Mouse (Mus musculus) embryonic fibroblast, embryonic 13.5 days (primary cell): ENCODE data around the gene Mast3. TPM values are rescaled to one million over a fixed set of nuclear protein-coding genes. Genes with fewer than 3 reads are reported as not detected.

Experiments
- H3K27ac ChIP-seq: 2 replicates; pipeline ENCODE4 v1.5.1; 2012; ENCODE audit warnings: low read length, control low read depth, inconsistent platforms; ENCODE audit not compliant: insufficient read depth
- H3K4me1 ChIP-seq: 2 replicates; pipeline ENCODE4 v1.6.1; 2011; ENCODE audit warnings: low read length; ENCODE audit not compliant: control insufficient read depth, insufficient read depth
- H3K4me3 ChIP-seq: 2 replicates; pipeline ENCODE4 v1.5.1; 2011; ENCODE audit warnings: mild to moderate bottlenecking, control low read depth, low read length; ENCODE audit not compliant: insufficient read depth
- CTCF ChIP-seq: IDR thresholded peaks from 2 replicates; pipeline ENCODE4 v1.5.1; 2011; ENCODE audit warnings: mild to moderate bottlenecking, control low read depth, low read length, moderate library complexity, borderline replicate concordance; ENCODE audit not compliant: insufficient read depth
- POLR2A ChIP-seq: IDR thresholded peaks from 2 replicates; pipeline ENCODE4 v1.6.1; 2011; ENCODE audit warnings: low read depth, mild to moderate bottlenecking, control low read depth, low read length, moderate library complexity
- polyA plus RNA-seq: library from polyadenylated mRNA; stranded (reverse); fragments of >200 nt; gene quantifications from 2 replicates; pipeline ENCODE4 v1.2.4, GENCODE M21; 2011; ENCODE audit warnings: low read depth; ENCODE audit not compliant: missing spikeins, insufficient read length

The Mast3 gene
- polyA plus RNA-seq, 1 experiment: 13.1 TPM

- H3K27ac ChIP-seq: peak overlapping the region; percentile 29
Observed at GRCm38 (mm10) chr8:70765838-70766570, 38.9 kb downstream of the Mast3 start.

GRCm38 (mm10) chr8:70765329-70765728, 39.5 kb downstream of the Mast3 start:
- peaks cover 2% of the 10 kb centered on the region; the same call in 1 of the 2 replicates for H3K4me1 ChIP-seq
- peak overlapping the region; percentile 29; the same call in 1 of the 2 replicates for H3K27ac ChIP-seq
- peak overlapping the region; percentile 53 for H3K4me3 ChIP-seq
- TF ChIP-seq CTCF (no peak), POLR2A (no peak)

More at GRCm38 (mm10) chr8:70765838-70766570, 38.9 kb downstream of the Mast3 start:
- Histone ChIP-seq H3K4me1 (peaks cover 2% of the 10 kb centered on the region; the same call in 1 of the 2 replicates), H3K4me3 (peak overlapping the region; percentile 53)
- TF ChIP-seq CTCF: no peak
- peak; percentile 58 for TF ChIP-seq POLR2A

- Histone ChIP-seq H3K4me1 (peaks cover 5% of the 10 kb centered on the region), H3K27ac (no peak overlapping the region), H3K4me3 (no peak overlapping the region)
- TF ChIP-seq POLR2A: no peak
- TF ChIP-seq CTCF: no peak
Observed at GRCm38 (mm10) chr8:70764676-70765075, 40.2 kb downstream of the Mast3 start.

DNA sequence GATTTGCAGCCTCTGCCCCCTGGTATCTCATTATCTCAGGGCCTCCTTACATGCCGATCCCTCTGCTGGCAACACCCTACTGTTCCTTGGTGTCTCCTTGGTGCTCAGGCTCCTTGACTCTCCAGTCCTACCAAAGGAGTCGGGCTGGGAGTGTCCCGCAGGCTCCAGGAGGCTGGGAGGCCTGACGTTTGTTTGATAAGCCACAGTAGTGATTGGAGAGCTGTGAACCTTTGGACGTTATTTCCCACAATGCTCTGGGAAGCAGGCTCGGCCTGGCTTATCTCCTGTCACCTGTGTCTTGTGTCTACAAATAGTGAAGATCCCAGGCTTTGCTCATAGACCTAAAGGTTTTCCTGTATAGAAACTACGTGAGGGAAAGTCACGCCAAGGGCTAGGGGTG, 40.8 kb downstream of the Mast3 start:
- no peak overlapping the region for H3K4me3 ChIP-seq
- H3K4me1 ChIP-seq: peaks cover 5% of the 10 kb centered on the region
- H3K27ac ChIP-seq: no peak overlapping the region
- TF ChIP-seq POLR2A (no peak), CTCF (no peak)

DNA sequence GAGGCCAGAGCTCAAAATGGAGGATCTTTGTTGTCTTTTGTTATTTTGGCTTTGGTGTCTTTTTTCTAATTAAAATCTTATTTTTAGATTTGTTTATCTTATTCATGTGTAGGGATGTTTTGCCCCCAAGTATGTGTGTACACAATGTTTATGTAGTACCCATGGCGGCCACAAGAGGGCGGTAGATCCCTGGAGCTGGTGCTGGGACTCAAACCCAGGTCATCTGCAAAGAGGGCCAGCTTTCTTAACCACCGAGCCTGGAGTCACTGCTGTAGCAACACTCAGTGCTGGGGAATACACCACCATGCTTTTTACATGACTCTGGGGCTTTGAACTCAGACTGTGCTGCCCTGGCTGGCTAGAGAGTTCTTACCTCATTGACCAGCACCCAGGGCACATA, 41.5 kb downstream of the Mast3 start:
- Histone ChIP-seq H3K27ac (no peak overlapping the region), H3K4me1 (peaks cover 5% of the 10 kb centered on the region), H3K4me3 (no peak overlapping the region)
- TF ChIP-seq CTCF: peak; percentile 75
- no peak for TF ChIP-seq POLR2A

- no peak overlapping the region for H3K27ac ChIP-seq
- no peak overlapping the region for H3K4me3 ChIP-seq
- H3K4me1 ChIP-seq: peaks cover 5% of the 10 kb centered on the region
- no peak for TF ChIP-seq CTCF
- no peak for TF ChIP-seq POLR2A
Observed at GRCm38 (mm10) chr8:70762118-70762517, 42.7 kb downstream of the Mast3 start.

- TF ChIP-seq CTCF (no peak), POLR2A (peak; percentile 81)
- H3K4me1 ChIP-seq: peaks cover 3% of the 10 kb centered on the region; the same call in 1 of the 2 replicates
- peak within 1 kb of the TSS; percentile 79 for H3K4me3 ChIP-seq
- H3K27ac ChIP-seq: peak within 1 kb of the TSS; percentile 48; the same call in 1 of the 2 replicates
Observed at GRCm38 (mm10) chr8:70760775-70761406, 44.0 kb downstream of the Mast3 start, which contains the start of gene Mpv17l2. TSS of gene Mpv17l2 (minus strand) at chr8:70760946.

- TF ChIP-seq POLR2A: no peak
- TF ChIP-seq CTCF: no peak
- Histone ChIP-seq H3K4me1 (peaks cover 3% of the 10 kb centered on the region; the same call in 1 of the 2 replicates), H3K4me3 (peak overlapping the region; percentile 79), H3K27ac (no peak overlapping the region)
Observed at GRCm38 (mm10) chr8:70760350-70760749, 44.5 kb downstream of the Mast3 start.

DNA sequence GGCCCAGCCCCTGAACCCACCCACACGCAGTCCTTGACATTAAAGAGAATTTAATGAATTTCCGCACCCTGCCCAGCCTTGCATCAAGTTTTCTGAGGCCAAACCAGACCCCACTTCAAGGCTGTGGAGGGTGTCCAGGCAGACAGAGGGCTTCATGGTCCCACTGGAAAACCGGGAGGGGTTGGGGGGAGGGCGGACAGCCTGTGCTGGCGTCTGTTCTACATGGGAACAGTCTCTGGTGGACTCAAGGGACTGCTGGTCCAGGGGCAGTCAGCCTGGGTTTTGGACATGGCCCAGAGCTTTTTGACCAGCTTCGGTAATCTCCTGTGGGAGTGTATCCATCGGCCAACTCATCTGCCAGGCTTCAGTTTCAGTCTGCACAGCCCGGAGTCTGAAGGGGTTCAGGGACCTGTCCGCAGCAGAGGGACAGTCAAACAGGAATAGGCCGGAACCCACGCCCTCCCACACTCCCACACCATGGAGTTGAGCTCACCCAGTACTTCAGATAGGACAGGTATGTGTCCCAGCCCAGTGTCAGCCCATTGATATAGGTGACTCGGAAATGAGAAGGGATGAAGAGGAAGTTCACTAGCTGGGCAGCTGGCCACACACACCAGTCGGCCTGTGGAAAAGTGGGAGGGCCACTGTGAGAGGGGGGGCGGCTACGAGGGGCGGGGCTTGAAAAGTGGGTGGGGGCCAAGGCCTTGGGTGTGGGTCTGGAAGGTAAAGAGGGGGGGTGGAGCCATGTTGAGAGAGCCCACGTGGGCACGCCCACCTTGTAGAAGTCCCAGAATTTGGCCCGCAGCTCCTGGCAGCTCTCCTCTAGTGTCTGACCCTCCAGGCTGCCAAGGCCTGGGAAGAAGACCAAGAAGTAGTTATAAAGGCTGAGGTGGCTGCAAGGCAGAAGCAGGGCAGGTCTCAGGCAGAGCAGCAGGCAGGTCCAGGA, 46.0 kb downstream of the Mast3 start:
- H3K4me1 ChIP-seq: peaks cover 3% of the 10 kb centered on the region; the same call in 1 of the 2 replicates
- no peak overlapping the region for H3K4me3 ChIP-seq
- no peak overlapping the region for H3K27ac ChIP-seq
- no peak for TF ChIP-seq CTCF
- peak; percentile 32; the same call in 1 of the 2 replicates for TF ChIP-seq POLR2A

- TF ChIP-seq POLR2A: no peak
- no peak for TF ChIP-seq CTCF
- Histone ChIP-seq H3K27ac (no peak overlapping the region), H3K4me3 (no peak overlapping the region), H3K4me1 (peaks cover 3% of the 10 kb centered on the region)
Observed at GRCm38 (mm10) chr8:70758308-70758615, 46.6 kb downstream of the Mast3 start.
